Mouse (Mus musculus) mouse trophoblast stem cell (cell line): ENCODE data around the gene Adcy1.

Experiments
- in situ Hi-C, 2 experiments: fragments of 300-500 bp; cut with MseI, MboI; formaldehyde crosslinking; loops; 2 replicates in 1 of 2; 3 replicates in 1 of 2; pipeline ENCODE4 v1.15.1; 2025

Gene Adcy1

GRCm38 (mm10) chr11:7213501-7214341 is 150.4 kb downstream of the Adcy1 start, which contains the start of gene Igfbp3:
Igfbp3 (minus strand) TSS chr11:7213923.
- in situ Hi-C loops, result loop anchor here (10.0 to 25.0 kb wide), 4 partner anchors 351 to 1191 kb away; no protein-coding TSS in a partner anchor

- in situ Hi-C loops, result loop anchor here (10.0 to 25.0 kb wide), 4 partner anchors 350 to 1190 kb away; no protein-coding TSS in a partner anchor
Observed at GRCm38 (mm10) chr11:7214342-7214660, 151.0 kb downstream of the Adcy1 start.

GRCm38 (mm10) chr11:7214761-7215160 is 151.5 kb downstream of the Adcy1 start:
- in situ Hi-C loops, result loop anchor here (5.0 to 25.0 kb wide), 5 partner anchors 123 to 1190 kb away; no protein-coding TSS in a partner anchor

GRCm38 (mm10) chr11:7215703-7216102 is 152.4 kb downstream of the Adcy1 start:
- in situ Hi-C loops, result loop anchor here (5.0 to 25.0 kb wide), 5 partner anchors 122 to 1189 kb away; no protein-coding TSS in a partner anchor

GRCm38 (mm10) chr11:7221826-7222225 is 158.5 kb downstream of the Adcy1 start:
- in situ Hi-C loops, result loop anchor here (25.0 kb wide), 2 partner anchors 915 to 1015 kb away; no protein-coding TSS in a partner anchor

GRCm38 (mm10) chr11:7226200-7226599 is 162.9 kb downstream of the Adcy1 start:
- in situ Hi-C loops, result no loop called here

- in situ Hi-C loops, result no loop called here
Observed at GRCm38 (mm10) chr11:7226810-7227550, 163.7 kb downstream of the Adcy1 start.

GRCm38 (mm10) chr11:7228107-7228506 is 164.8 kb downstream of the Adcy1 start:
- in situ Hi-C loops, result no loop called here
